Mouse (Mus musculus) spleen, postnatal 0 days (tissue): ENCODE measurements around the gene Golph3l. TPM values are rescaled to one million over a fixed set of nuclear protein-coding genes. Genes with fewer than 3 reads are reported as not detected.

Experiments used
- polyA plus RNA-seq: library from polyadenylated mRNA; unstranded; fragments of >200 nt; fragmentation: Nextera tagmentation; extraction: Ambion mirVana; gene quantifications from 2 replicates; pipeline ENCODE4 v1.2.1, GENCODE M21; 2015

The Golph3l gene
- 25.2 and 25.6 TPM in 2 replicates for polyA plus RNA-seq

GRCm38 (mm10) chr3:95588604-95589086 is at the start of gene Golph3l:
Gene Golph3l (plus strand): TSS chr3:95588934.

GRCm38 (mm10) chr3:95559437-95559836 is 29.3 kb upstream of the Golph3l start, which contains the start of gene Hormad1:
Gene Hormad1 (plus strand): TSS chr3:95559677.

GRCm38 (mm10) chr3:95624628-95625503 is 36.1 kb downstream of the Golph3l start, which contains the start of gene Ensa:
Gene Ensa (plus strand): TSS chr3:95624993.

GRCm38 (mm10) chr3:95658236-95658867 is 69.6 kb downstream of the Golph3l start, which contains the start of gene Mcl1:
Gene Mcl1 (plus strand): TSS chr3:95658788.

Other genes starting within 250 kb of the Golph3l start
- 12.7 TPM in 2 replicates for gene Setdb1, start 231.7 kb upstream of the Golph3l start, polyA plus RNA-seq
- gene 4930558C23Rik, start 186.1 kb upstream of the Golph3l start, polyA plus RNA-seq: not detected in 2 replicates
- 15.8 and 16.3 TPM in 2 replicates for gene Arnt, start 154.5 kb upstream of the Golph3l start, polyA plus RNA-seq
- gene Ctsk, start 89.7 kb upstream of the Golph3l start, polyA plus RNA-seq: 3.7 and 4.8 TPM in 2 replicates
- gene Ctss, start 62.1 kb upstream of the Golph3l start, polyA plus RNA-seq: 57.3 and 86.4 TPM in 2 replicates
- not detected in 2 replicates for gene Hormad1, start 29.3 kb upstream of the Golph3l start, polyA plus RNA-seq
- 40.4 and 42.2 TPM in 2 replicates for gene Ensa, start 36.1 kb downstream of the Golph3l start, polyA plus RNA-seq
- gene Mcl1, start 69.9 kb downstream of the Golph3l start, polyA plus RNA-seq: 55.0 and 55.3 TPM in 2 replicates
- 1.9 and 3.0 TPM in 2 replicates for gene Adamtsl4, start 99.0 kb downstream of the Golph3l start, polyA plus RNA-seq
- gene Ecm1, start 150.6 kb downstream of the Golph3l start, polyA plus RNA-seq: 26.6 and 30.1 TPM in 2 replicates
- 30.3 and 33.5 TPM in 2 replicates for gene Tars2, start 171.3 kb downstream of the Golph3l start, polyA plus RNA-seq
- 13.3 and 13.6 TPM in 2 replicates for gene Rprd2, start 229.9 kb downstream of the Golph3l start, polyA plus RNA-seq